Mouse (Mus musculus) E14TG2a.4 (cell line): ENCODE data around the gene Cpm.

ENCODE experiments used
- CTCF ChIP-seq: conservative IDR thresholded peaks from 2 replicates; pipeline ENCODE4 v1.5.1; 2014; ENCODE audit warnings: low read length
- POU5F1 ChIP-seq: IDR thresholded peaks from 2 replicates; pipeline ENCODE4 v1.6.1; 2014; ENCODE audit warnings: low read length, borderline replicate concordance

DNA sequence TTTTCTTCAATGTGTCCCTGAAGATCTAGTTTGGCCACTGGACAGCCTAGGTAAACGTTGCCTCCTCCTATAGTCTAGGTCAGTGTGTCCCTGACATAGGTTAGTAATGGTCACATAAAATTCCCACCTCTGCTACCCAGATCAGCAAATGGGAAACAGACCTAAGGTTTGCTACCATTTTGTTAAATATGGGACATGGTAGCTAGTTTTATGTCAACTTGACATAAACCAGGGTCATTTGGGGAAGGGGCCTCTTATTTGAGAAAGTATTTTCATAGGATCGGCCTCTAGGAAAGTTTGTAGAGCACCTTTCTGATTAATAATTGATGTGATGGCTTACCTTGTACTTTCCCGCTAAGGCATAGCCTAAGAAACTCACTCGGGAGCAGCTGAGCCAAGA, 8.8 kb upstream of the Cpm start:
- TF ChIP-seq CTCF, result no peak
- no peak for TF ChIP-seq POU5F1
